Mouse (Mus musculus) mesoderm, embryonic 11.5 days (tissue): ENCODE measurements around the gene Snrpd2.
"Not testable (repeated sequence)": the region's sequence is repeated elsewhere in the genome, so short reads cannot be mapped to it uniquely, and the experiment has no call there.

ENCODE experiments used
- DNase-seq: peaks from one replicate; pipeline ENCODE4 v3.0.0-alpha.2; 2012; ENCODE audit warnings: low read depth, low spot score

The Snrpd2 gene

GRCm38 (mm10) chr7:19148875-19149541 is 514 bp upstream of the Snrpd2 start, which contains the start of gene Qpctl:
Qpctl (minus strand) TSS chr7:19149291.
- DNase-seq = peak; percentile 99

- DNase-seq = not testable (repeated sequence)
Observed at GRCm38 (mm10) chr7:19151121-19151520, 1.6 kb downstream of the Snrpd2 start.

GRCm38 (mm10) chr7:19154796-19155195 is 5.3 kb downstream of the Snrpd2 start:
- DNase-seq = no peak

GRCm38 (mm10) chr7:19155825-19156475 is 6.4 kb downstream of the Snrpd2 start:
- DNase-seq = no peak

- DNase-seq = peak; percentile 86
Observed at GRCm38 (mm10) chr7:19157160-19157800, 7.8 kb downstream of the Snrpd2 start.

- DNase-seq = no peak
Observed at GRCm38 (mm10) chr7:19158601-19159000, 9.1 kb downstream of the Snrpd2 start.

GRCm38 (mm10) chr7:19159411-19159810 is 9.9 kb downstream of the Snrpd2 start:
- DNase-seq = no peak

GRCm38 (mm10) chr7:19160115-19160514 is 10.6 kb downstream of the Snrpd2 start:
- no peak for DNase-seq

GRCm38 (mm10) chr7:19162928-19163327 is 13.4 kb downstream of the Snrpd2 start:
- DNase-seq = no peak

GRCm38 (mm10) chr7:19163752-19164151 is 14.2 kb downstream of the Snrpd2 start:
- DNase-seq = no peak

- DNase-seq = no peak
Observed at GRCm38 (mm10) chr7:19164189-19164588, 14.7 kb downstream of the Snrpd2 start.

- DNase-seq = no peak
Observed at GRCm38 (mm10) chr7:19164978-19165377, 15.5 kb downstream of the Snrpd2 start.

GRCm38 (mm10) chr7:19165656-19166423 is 16.3 kb downstream of the Snrpd2 start, which contains the start of gene Gipr:
Gipr (minus strand) TSS chr7:19166127.
- no peak for DNase-seq

GRCm38 (mm10) chr7:19166990-19167389 is 17.5 kb downstream of the Snrpd2 start:
- no peak for DNase-seq

GRCm38 (mm10) chr7:19169506-19169905 is 20.0 kb downstream of the Snrpd2 start:
- DNase-seq = no peak

GRCm38 (mm10) chr7:19170142-19170541 is 20.6 kb downstream of the Snrpd2 start:
- no peak for DNase-seq

GRCm38 (mm10) chr7:19171831-19172230 is 22.3 kb downstream of the Snrpd2 start:
- DNase-seq = no peak

GRCm38 (mm10) chr7:19172874-19173273 is 23.4 kb downstream of the Snrpd2 start:
- peak; percentile 88 for DNase-seq

GRCm38 (mm10) chr7:19175708-19176515 is 26.4 kb downstream of the Snrpd2 start, which contains the start of gene Eml2:
Eml2 (plus strand) TSS chr7:19176421.
- peak; percentile 73 for DNase-seq

GRCm38 (mm10) chr7:19176516-19176947 is 27.0 kb downstream of the Snrpd2 start:
- DNase-seq = no peak

GRCm38 (mm10) chr7:19177216-19177615 is 27.7 kb downstream of the Snrpd2 start:
- no peak for DNase-seq
